Mouse (Mus musculus) layer of hippocampus, adult 9-10 months (tissue): Measurements from ENCODE around the gene Tspan12.
"Not testable (repeated sequence)": the region's sequence is repeated elsewhere in the genome, so short reads cannot be mapped to it uniquely, and the experiment has no call there.

Experiments used
- DNase-seq: peaks from one replicate; pipeline ENCODE4 v3.0.0; 2022; ENCODE audit warnings: low spot score

Gene Tspan12

DNA sequence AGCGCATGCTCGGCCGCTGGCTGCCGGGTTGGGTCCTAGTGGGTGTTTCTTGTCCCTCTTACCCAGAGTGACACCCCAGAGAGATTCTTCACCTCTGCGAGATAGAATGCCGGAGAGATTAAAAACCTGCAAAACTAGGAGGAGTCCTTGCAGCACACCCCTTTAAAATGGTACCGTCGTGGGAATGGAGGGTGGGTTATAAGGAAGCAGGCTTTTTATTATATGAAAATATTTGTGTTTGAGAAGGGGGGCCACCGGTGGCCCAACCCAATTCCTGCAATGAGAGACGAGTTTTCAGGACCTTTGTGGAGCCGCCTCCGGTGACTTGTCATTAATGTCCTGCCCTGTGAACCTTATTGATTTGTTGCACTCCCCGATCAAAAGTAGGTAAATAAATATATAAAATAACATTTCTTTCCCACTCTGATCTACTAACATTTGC, at the start of gene Tspan12:
Tspan12 (minus strand) TSS at position 172 of the 442 bp plus-strand sequence.
- peak; percentile 3 for DNase-seq

DNA sequence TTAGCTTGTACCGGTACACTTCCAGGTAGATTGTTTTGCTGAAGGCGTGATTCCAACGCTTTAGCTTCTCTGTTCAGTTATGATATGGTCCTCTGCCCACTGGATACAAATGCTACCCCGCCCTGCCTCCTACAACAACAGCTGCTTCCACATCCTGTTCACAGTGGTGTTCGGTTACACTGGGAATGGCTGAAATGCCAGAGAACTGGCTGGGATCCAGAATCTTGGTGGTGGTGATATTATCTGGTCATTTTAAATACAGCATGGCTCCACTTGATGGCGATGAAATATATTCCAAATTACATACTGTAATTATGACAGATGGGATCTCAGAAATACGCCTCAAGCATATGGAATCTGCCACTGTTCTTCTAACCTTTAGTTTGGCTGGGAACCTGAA, 42.1 kb upstream of the Tspan12 start:
- DNase-seq, result peak; percentile 13

DNA sequence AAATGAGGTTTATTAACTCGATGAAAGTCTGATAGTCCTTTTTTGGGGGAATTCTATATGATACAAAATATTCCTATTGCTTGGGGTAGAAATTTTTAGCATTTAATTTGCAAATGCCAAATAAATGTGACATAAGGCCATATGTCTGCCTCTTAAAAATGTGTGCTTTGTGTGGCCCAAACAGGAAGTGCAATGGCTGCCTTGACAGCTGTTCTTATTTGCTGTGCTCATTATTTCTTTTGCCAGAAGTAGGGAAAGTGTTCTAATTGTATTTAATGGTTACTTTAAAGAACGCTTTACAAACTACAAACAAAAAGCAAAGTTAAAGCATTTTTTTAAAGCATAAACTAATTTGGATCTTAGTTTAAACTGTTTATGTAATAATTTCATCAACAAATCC, 36.8 kb upstream of the Tspan12 start:
- no peak for DNase-seq

DNA sequence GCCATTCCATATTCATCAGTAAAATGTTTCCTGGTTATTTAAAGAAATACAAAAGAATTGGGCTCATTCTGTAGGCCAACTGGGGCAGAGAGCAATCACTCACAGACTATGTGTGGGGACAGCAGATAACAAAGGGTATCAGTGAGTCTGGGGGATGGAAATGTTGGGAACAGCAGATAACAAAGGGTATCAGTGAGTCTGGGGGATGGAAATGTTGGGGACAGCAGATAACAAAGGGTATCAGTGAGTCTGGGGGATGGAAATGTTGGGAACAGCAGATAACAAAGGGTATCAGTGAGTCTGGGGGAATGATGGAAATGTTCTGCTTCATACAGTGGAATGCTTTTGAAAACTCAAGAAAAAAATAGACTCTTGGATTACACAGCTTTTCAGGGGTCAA, 35.7 kb upstream of the Tspan12 start:
- DNase-seq, result not testable (repeated sequence)

GRCm38 (mm10) chr6:21879496-21879895, 27.2 kb upstream of the Tspan12 start:
- DNase-seq, result no peak

GRCm38 (mm10) chr6:21867310-21867709, 15.0 kb upstream of the Tspan12 start:
- no peak for DNase-seq

DNA sequence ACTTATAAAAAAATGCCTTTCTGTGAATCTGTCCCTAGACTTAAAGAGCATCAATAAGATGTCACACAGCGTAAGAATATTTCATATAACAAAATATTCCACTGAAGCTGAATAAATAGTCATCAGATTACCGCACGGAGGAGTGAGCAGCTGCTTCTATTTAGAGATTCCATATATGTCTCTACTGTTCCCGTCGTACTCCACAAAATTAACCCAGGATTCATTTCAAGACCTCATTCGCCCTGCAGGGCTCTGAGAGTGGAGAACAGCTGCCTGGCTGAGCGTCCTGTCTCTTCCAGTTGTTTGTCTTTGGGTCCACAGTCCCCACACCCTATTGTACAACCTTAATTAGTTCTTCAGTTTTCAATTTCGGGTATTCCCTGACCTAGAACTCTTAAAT, 11.9 kb upstream of the Tspan12 start:
- DNase-seq, result no peak

GRCm38 (mm10) chr6:21863561-21863960, 11.2 kb upstream of the Tspan12 start:
- no peak for DNase-seq

DNA sequence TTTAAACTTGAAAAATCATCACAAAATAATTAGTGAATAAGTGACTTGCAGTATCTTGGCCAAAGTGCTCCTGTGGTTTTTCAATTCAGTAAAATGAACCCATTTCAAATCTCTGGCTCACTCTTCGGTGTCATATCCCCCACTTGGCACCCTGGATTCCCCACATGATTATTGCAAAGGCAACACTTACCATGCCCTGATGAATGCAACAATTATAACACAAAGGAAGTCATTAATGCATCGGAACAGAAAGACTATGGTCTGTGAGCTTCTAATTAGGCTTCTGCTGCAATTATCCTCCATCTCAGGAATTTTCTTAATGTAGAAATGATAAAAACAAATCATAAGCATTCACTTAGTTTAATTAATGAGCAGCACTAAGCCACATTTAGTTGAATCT, 9.0 kb upstream of the Tspan12 start:
- DNase-seq, result no peak

GRCm38 (mm10) chr6:21857843-21858242, 5.5 kb upstream of the Tspan12 start:
- DNase-seq, result no peak

GRCm38 (mm10) chr6:21855921-21856320, 3.6 kb upstream of the Tspan12 start:
- DNase-seq, result no peak

- DNase-seq, result no peak
Observed at GRCm38 (mm10) chr6:21853342-21853741, 1.0 kb upstream of the Tspan12 start.

DNA sequence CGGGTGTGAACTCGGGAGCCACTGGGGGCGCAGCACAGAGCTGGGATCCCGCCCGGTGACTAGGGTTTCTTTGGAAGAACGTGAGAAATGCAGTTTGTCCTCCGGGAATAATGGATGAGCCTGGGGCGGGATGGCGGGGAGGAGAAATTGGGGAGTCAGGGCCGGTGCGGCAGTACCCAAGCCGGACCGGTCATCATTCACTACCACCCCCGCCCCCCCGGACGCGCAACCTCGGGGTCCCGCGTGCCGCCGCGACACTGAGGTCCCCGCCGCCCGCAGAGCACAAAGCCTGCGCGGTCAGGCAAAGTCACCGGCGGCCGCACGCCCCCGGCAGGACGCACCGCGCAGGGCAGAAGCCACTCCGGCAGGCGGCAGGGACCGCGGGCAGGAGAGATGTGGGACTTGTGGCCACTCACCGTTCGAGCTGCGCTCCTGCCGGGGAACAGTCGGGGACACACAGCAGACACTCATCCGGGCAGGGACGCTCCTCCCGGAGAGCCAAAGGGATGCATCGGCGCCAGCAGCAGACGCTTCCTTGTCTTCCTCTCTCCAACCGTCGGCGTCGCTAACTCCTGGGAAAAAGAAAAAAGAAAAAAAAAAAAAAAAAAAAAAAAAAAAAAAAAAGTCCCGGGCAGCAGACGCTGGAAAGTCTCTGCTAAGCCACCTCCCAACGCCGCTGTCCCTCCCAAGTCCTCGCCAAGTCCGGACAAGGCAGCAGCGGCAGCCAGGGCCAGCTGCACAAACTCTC, 545 bp downstream of the Tspan12 start:
- peak; percentile 12 for DNase-seq

DNA sequence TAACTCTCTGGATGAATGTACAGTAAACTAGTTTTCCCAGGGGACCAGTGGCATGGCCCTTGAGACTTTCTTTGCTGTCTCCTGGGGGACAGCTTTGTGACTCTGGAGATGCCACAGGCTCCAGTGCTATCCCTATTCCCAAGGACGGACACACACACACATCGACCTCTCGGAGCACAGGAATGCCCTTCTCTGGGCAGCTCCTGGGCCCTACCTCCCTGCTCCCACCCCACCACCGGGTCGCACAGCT, 1.0 kb downstream of the Tspan12 start:
- no peak for DNase-seq

DNA sequence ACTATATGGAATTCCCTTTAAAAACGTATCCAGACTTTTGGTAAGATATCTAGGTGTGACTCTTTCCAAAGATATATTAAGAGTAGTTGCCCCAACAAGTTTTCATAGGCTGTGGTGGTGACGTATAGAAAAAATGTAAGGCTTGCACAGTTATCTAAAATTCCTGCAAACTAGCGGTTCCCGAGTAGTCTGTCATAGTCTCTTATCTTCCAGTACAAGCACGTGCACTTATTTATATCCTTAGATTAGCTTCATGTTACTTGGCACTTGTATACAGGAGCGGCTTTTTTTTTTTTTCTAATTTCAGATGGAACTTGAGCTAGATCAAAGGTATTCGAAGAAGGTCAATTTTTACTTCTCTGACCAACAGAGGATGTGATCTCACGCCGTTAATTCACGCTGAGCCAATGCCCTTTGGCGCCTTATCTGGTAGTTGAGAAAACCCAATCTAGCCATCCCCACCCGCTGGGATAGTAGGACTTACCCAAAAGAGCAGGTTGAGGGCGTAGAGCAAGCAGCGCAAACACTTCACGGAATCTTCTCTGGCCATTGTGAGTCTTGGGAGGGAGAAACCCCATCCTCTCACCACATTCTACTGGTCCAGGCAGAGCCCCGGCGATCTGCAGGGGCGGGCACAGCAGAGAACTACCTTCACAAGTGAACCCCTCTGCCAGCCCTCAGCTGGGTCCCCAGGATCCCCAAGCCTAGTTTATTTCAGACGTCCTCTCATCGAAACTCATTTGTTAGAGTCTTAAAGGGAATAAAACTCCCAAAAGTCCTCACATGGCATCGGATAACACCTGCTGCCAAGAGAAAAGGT, 1.6 kb downstream of the Tspan12 start:
- DNase-seq, result no peak

GRCm38 (mm10) chr6:21848808-21849207, 3.5 kb downstream of the Tspan12 start:
- DNase-seq, result no peak

DNA sequence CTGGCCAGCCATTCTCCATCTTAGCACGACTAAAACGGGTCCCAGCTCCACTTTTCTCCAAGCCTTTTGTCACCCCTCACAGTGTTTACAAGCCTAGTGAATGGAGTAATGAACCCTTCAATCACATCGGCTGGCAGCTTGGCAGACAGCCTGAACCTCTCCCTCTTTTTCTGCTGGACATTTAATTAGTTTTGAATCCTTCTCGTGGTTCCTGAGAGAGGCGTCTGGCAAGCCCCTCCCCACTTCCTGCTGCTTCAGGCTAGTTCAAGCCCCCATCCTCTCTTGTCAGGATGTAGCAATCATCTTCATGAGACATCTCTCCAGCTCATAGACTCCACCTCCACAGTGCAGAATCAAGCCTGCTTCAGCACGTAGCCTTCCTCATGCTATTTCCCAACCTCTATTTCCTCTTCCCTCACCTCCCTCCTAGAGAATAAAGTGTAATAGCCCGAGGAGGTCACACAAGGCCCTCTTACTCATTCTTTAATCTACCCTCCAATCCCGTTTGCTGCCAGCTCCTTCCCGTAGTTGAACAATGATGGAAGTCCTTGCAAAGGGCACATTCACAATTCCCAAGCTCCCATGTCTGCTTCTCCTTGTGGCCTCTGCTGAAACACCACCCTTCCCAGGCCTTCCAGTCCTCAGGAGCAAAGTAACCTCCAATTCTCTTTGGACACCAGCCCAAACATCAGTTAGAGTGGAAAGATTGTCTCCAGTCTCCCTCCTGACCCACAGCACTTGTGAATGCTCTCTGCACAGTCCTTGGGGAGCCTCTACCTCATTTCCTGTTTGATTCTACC, 12.1 kb downstream of the Tspan12 start:
- DNase-seq, result no peak

- no peak for DNase-seq
Observed at GRCm38 (mm10) chr6:21839244-21839814, 13.0 kb downstream of the Tspan12 start.

DNA sequence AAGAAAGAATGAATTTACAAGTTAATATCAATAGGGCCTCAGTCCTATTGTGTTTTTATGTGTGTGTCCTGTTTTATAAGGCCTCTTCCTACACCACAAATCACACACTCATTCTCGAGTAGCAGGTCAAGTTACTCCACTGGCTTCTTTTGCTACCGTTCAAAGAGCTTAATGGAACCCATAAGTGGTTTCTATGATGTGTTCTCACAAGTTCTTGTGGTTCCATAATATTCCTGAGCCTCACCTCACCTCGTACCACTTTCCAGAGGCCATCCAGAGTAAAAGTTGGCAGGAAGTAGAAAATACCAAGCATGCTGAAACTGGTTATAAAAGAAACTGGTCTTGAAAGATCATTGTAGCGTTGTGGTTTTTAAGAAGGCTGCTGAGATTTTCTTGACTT, 18.8 kb downstream of the Tspan12 start:
- DNase-seq, result no peak

GRCm38 (mm10) chr6:21831871-21832270, 20.4 kb downstream of the Tspan12 start:
- DNase-seq, result no peak

GRCm38 (mm10) chr6:21830931-21831330, 21.4 kb downstream of the Tspan12 start:
- no peak for DNase-seq

GRCm38 (mm10) chr6:21829930-21830329, 22.4 kb downstream of the Tspan12 start:
- DNase-seq, result no peak
